Mouse (Mus musculus): ENCODE data around the gene Rangap1.

Rangap1 gene

DNA sequence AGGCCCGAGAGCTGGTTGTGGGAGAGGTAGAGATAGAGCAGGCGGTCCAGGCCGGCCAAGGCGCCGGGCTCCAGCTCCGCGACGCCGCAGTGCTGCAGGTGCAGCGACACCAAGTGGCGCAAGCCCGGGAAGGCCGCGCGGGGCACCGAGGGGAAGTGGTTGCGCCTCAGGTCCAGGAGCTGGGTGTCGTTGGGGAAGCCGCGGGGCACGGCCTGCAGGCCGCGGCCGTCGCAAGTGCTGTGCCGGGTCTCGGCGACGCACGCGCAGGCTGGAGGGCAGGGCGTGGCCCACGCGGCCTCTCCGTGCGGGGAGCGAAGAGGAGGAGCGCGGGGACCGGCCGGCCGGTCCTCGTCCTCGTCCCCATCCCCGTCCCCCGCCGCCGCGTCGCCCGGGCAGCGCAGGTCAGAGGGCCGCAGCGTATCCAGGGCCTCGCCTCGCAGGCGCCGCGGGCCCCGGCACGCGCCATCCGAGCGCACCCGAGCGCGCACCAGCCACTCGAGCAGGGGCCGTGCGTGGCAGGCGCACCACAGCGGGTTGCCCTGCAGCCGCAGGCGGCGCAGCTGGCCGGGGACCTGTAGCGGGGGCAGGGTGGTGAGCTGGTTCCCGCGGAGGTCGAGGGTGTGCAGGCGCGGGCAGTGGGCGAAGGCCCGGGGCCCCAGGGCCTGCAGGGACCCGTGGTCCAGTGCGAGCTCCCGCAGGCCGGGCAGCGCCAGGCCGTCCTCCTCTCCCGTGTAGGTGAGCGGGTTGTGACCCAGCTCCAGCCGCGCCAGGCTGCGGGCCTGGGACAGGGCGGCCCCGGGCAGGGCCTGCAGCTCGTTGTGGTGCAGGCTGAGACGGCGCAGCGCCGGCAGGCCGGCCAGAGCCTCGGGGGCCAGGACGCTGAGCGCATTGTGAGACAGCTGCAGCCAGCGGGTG lies 51.1 kb downstream of the Rangap1 start:
- DNase-seq, result peak; percentile 85

DNA sequence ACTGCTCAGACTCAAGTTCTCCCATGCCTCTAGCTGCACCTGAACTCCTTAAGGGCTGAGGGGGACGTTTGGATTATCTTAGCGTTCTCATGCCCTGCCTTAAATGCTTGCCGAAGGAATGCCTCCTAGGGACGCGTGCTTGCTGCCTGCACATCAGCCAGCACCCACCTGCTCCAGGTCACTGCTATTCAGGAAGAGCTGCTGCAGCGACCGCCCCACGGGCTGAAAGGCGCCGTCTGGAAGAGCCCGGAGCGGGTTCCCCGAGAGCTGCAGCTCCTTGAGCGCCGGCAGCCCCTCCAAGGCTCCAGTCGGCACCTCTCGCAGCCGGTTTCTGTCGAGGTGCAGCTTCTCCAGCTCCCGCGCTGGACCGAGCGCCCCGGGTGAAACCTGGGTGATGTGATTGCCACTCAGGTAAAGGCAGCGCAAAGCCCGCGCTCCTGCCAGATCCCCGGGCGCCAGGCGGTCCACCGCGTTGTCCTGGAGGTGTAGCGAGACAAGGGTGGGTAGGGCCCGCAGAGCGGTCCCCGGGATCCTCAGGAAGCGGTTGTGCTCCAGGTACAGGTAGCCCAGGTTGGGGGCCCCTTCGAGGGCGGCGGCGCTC lies 51.9 kb downstream of the Rangap1 start:
- DNase-seq, result peak; percentile 20

GRCm38 (mm10) chr15:81680301-81680805 lies 65.0 kb downstream of the Rangap1 start:
- DNase-seq, result no peak

- DNase-seq, result no peak
These were observed 68.7 kb downstream of the Rangap1 start for GRCm38 (mm10) chr15:81676637-81677036.

DNA sequence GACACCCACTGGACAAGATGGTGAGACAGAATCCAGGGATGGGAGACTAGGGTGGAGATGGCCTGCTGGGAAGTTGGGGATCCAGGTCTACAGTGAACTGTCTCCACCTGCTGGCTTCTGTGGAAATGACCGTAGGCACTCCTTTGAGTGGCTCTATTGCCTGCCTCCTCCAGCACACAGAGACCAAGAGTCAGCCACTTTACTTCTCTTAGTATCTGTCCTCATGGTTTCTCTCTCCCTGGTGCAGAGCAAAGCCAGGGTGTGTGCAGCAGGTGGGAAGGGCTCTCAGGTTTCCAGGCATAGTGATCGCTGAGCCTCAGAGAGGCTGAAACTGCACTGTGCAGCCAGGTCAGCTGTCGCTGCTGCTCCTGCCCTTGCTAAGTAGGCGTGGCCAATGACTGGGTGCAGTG lies 75.1 kb downstream of the Rangap1 start:
- peak; percentile 54 for DNase-seq

GRCm38 (mm10) chr15:81666957-81667356 lies 78.4 kb downstream of the Rangap1 start:
- no peak for DNase-seq

- DNase-seq, result peak; percentile 95
These were observed 81.4 kb downstream of the Rangap1 start, which contains the start of gene L3mbtl2 for GRCm38 (mm10) chr15:81663697-81664561. Gene L3mbtl2 (plus strand): TSS chr15:81663889.

DNA sequence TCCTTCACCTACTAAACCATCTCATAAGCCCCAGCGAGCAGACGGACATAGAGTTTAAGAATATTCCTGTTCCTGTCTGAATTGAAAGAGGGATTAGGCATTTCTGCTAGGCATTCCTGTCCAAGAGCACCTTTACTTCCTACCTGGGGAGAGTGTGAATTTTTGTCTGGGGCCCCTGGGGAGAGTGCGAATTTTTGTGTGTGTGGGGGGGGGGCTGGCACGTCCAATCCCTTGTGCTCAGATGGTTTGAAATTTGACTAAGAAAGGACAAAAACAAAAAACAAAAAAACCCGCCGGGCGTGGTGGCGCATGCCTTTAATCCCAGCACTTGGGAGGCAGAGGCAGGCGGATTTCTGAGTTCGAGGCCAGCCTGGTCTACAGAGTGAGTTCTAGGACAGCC lies 82.0 kb downstream of the Rangap1 start:
- DNase-seq, result no peak

GRCm38 (mm10) chr15:81661701-81662100 lies 83.6 kb downstream of the Rangap1 start:
- DNase-seq, result no peak
